Mouse (Mus musculus) MEL (cell line): Measurements from ENCODE around the gene Ube2d2b. TPM values are rescaled to one million over a fixed set of nuclear protein-coding genes. Genes with fewer than 3 reads are reported as not detected.

Experiments
- DNase-seq: peaks from one replicate; pipeline ENCODE4 v3.0.0; 2011; ENCODE audit warnings: low read depth, low spot score
- H3K27ac ChIP-seq: 2 replicates; pipeline ENCODE4 v1.5.1; 2012; ENCODE audit warnings: low read depth, mild to moderate bottlenecking, control low read depth, low read length, moderate library complexity; ENCODE audit not compliant: control insufficient read depth
- H3K27me3 ChIP-seq, 2 experiments: fragments of 150-350 bp in 1 of 2; sonication (generic) in 1 of 2; 2 replicates each; pipeline ENCODE4 v1.6.1; 2012; ENCODE audit warnings: low read length in 2 of 2, mild to moderate bottlenecking in 2 of 2, improper control_type of control experiment in 1 of 2, moderate library complexity in 1 of 2; ENCODE audit not compliant: insufficient read depth in 2 of 2, control insufficient read depth in 1 of 2
- H3K36me3 ChIP-seq, 2 experiments: 2 replicates each; pipeline ENCODE4 v1.6.1; 2012 to 2014; ENCODE audit warnings: low read length in 2 of 2, improper control_type of control experiment in 1 of 2, inconsistent platforms in 1 of 2, mild to moderate bottlenecking in 1 of 2; ENCODE audit not compliant: insufficient read depth in 2 of 2, control insufficient read depth in 1 of 2
- H3K4me1 ChIP-seq, 2 experiments: fragments of 150-350 bp in 1 of 2; sonication (generic) in 1 of 2; 2 replicates each; pipeline ENCODE4 v1.6.1; 2012; ENCODE audit warnings: low read length in 2 of 2, improper control_type of control experiment in 1 of 2, mild to moderate bottlenecking in 1 of 2; ENCODE audit not compliant: insufficient read depth in 2 of 2, control insufficient read depth in 1 of 2
- H3K4me3 ChIP-seq, 2 experiments: fragments of 150-350 bp in 1 of 2; sonication (generic) in 1 of 2; 2 replicates each; pipeline ENCODE4 v1.5.1; 2012; ENCODE audit warnings: low read depth in 2 of 2, low read length in 2 of 2, mild to moderate bottlenecking in 2 of 2, moderate library complexity in 2 of 2, control low read depth in 1 of 2, improper control_type of control experiment in 1 of 2; ENCODE audit not compliant: control insufficient read depth in 1 of 2, insufficient read depth in 1 of 2
- H3K79me2 ChIP-seq: 2 replicates; pipeline ENCODE4 v1.6.1; 2012; ENCODE audit warnings: mild to moderate bottlenecking, low read length, moderate library complexity; ENCODE audit not compliant: control insufficient read depth, poor library complexity, insufficient read depth
- H3K9ac ChIP-seq: 2 replicates; pipeline ENCODE4 v1.6.1; 2012; ENCODE audit warnings: low read depth, mild to moderate bottlenecking, control low read depth, low read length, moderate library complexity; ENCODE audit not compliant: control insufficient read depth, poor library complexity, severe bottlenecking
- H3K9me3 ChIP-seq: fragments of 150-350 bp; sonication (generic); replicated peaks from 2 replicates; pipeline ENCODE4 v1.6.1; 2012; ENCODE audit warnings: mild to moderate bottlenecking, low read length, improper control_type of control experiment, moderate library complexity; ENCODE audit not compliant: insufficient read depth
- BHLHE40 ChIP-seq: IDR thresholded peaks from 2 replicates; pipeline ENCODE4 v1.6.1; 2012; ENCODE audit warnings: low read depth, mild to moderate bottlenecking, inconsistent platforms, low read length, improper control_type of control experiment, borderline replicate concordance
- CHD1 ChIP-seq: IDR thresholded peaks from 2 replicates; pipeline ENCODE4 v1.6.1; 2012; ENCODE audit warnings: low read depth, mild to moderate bottlenecking, inconsistent platforms, low read length, improper control_type of control experiment
- CHD2 ChIP-seq: IDR thresholded peaks from 2 replicates; pipeline ENCODE4 v1.6.1; 2011; ENCODE audit warnings: low read length, improper control_type of control experiment
- CTCF ChIP-seq, 3 experiments: IDR thresholded peaks in 2 of 3; conservative IDR thresholded peaks in 1 of 3; 2 replicates each; pipeline ENCODE4 v1.5.1; 2011 to 2012; ENCODE audit warnings: low read length in 3 of 3, low read depth in 2 of 3, mild to moderate bottlenecking in 2 of 3, improper control_type of control experiment in 1 of 3, inconsistent platforms in 1 of 3, mixed read lengths in 1 of 3, moderate library complexity in 1 of 3; ENCODE audit not compliant: control insufficient read depth in 1 of 3, insufficient read depth in 1 of 3, poor library complexity in 1 of 3, severe bottlenecking in 1 of 3
- E2F4 ChIP-seq: IDR thresholded peaks from 2 replicates; pipeline ENCODE4 v1.6.1; 2011; ENCODE audit warnings: low read depth, low read length, improper control_type of control experiment, borderline replicate concordance
- ELF1 ChIP-seq: IDR thresholded peaks from 2 replicates; pipeline ENCODE4 v1.6.1; 2014; ENCODE audit warnings: low read depth, mild to moderate bottlenecking, inconsistent platforms, low read length, improper control_type of control experiment, moderate library complexity
- EP300 ChIP-seq, 2 experiments: IDR thresholded peaks; 2 replicates each; pipeline ENCODE4 v1.6.1; 2011; ENCODE audit warnings: improper control_type of control experiment in 2 of 2, low read length in 2 of 2, low read depth in 1 of 2, mild to moderate bottlenecking in 1 of 2
- ETS1 ChIP-seq: IDR thresholded peaks from 2 replicates; pipeline ENCODE4 v1.6.1; 2012; ENCODE audit warnings: low read depth, mild to moderate bottlenecking, inconsistent platforms, low read length, improper control_type of control experiment, moderate library complexity
- GABPA ChIP-seq: IDR thresholded peaks from 2 replicates; pipeline ENCODE4 v1.6.1; 2012; ENCODE audit warnings: low read depth, mild to moderate bottlenecking, inconsistent platforms, low read length, improper control_type of control experiment, moderate library complexity
- GATA1 ChIP-seq: IDR thresholded peaks from 2 replicates; pipeline ENCODE4 v1.6.1; 2011; ENCODE audit warnings: low read depth, low read length, improper control_type of control experiment
- HCFC1 ChIP-seq: IDR thresholded peaks from 2 replicates; pipeline ENCODE4 v1.6.1; 2012; ENCODE audit warnings: low read depth, mild to moderate bottlenecking, inconsistent platforms, low read length, improper control_type of control experiment, moderate library complexity
- JUND ChIP-seq: IDR thresholded peaks from 2 replicates; pipeline ENCODE4 v1.6.1; 2011; ENCODE audit warnings: low read depth, mild to moderate bottlenecking, improper control_type of control experiment, low read length
- KAT2A ChIP-seq: conservative IDR thresholded peaks from 2 replicates; pipeline ENCODE4 v1.6.1; 2012; ENCODE audit warnings: low read depth, low read length, improper control_type of control experiment, inconsistent platforms
- MAFK ChIP-seq: IDR thresholded peaks from 2 replicates; pipeline ENCODE4 v1.6.1; 2011; ENCODE audit warnings: low read depth, mild to moderate bottlenecking, low read length, improper control_type of control experiment, borderline replicate concordance
- MAX ChIP-seq: IDR thresholded peaks from 2 replicates; pipeline ENCODE4 v1.6.1; 2011; ENCODE audit warnings: low read length, improper control_type of control experiment
- MAZ ChIP-seq: IDR thresholded peaks from 2 replicates; pipeline ENCODE4 v1.6.1; 2012; ENCODE audit warnings: low read depth, mild to moderate bottlenecking, inconsistent platforms, low read length, improper control_type of control experiment
- MEF2A ChIP-seq: IDR thresholded peaks from 2 replicates; pipeline ENCODE4 v1.6.1; 2014; ENCODE audit warnings: low read depth, mild to moderate bottlenecking, inconsistent platforms, low read length, improper control_type of control experiment; ENCODE audit not compliant: poor library complexity, insufficient replicate concordance, severe bottlenecking; ENCODE audit errors: extremely low read depth
- MXI1 ChIP-seq: IDR thresholded peaks from 2 replicates; pipeline ENCODE4 v1.6.1; 2011; ENCODE audit warnings: mild to moderate bottlenecking, low read depth, low read length, improper control_type of control experiment
- MYB ChIP-seq: IDR thresholded peaks from 2 replicates; pipeline ENCODE4 v1.6.1; 2011; ENCODE audit warnings: mild to moderate bottlenecking, low read depth, low read length, improper control_type of control experiment
- MYC ChIP-seq: IDR thresholded peaks from 2 replicates; pipeline ENCODE4 v1.6.1; 2011; ENCODE audit warnings: low read depth, mild to moderate bottlenecking, low read length, improper control_type of control experiment, moderate library complexity
- NELFE ChIP-seq: IDR thresholded peaks from 2 replicates; pipeline ENCODE4 v1.6.1; 2011; ENCODE audit warnings: low read depth, low read length, improper control_type of control experiment
- POLR2A ChIP-seq, 2 experiments: IDR thresholded peaks; 2 replicates each; pipeline ENCODE4 v1.6.1; 2011 to 2012; ENCODE audit warnings: low read length in 2 of 2, mild to moderate bottlenecking in 2 of 2, control low read depth in 1 of 2, improper control_type of control experiment in 1 of 2, low read depth in 1 of 2, moderate library complexity in 1 of 2; ENCODE audit not compliant: control insufficient read depth in 1 of 2, insufficient read depth in 1 of 2, poor library complexity in 1 of 2
- POLR2AphosphoS2 ChIP-seq: IDR thresholded peaks from 2 replicates; pipeline ENCODE4 v1.6.1; 2011; ENCODE audit warnings: low read length, improper control_type of control experiment
- POLR2AphosphoS5 ChIP-seq: IDR thresholded peaks from 2 replicates; pipeline ENCODE4 v1.6.1; 2012; ENCODE audit warnings: low read depth, borderline replicate concordance, mild to moderate bottlenecking, inconsistent platforms, low read length, moderate library complexity, mixed read lengths
- RAD21 ChIP-seq: IDR thresholded peaks from 2 replicates; pipeline ENCODE4 v1.6.1; 2011; ENCODE audit warnings: mild to moderate bottlenecking, low read depth, low read length, improper control_type of control experiment
- RCOR1 ChIP-seq: IDR thresholded peaks from 2 replicates; pipeline ENCODE4 v1.6.1; 2012; ENCODE audit warnings: low read depth, mild to moderate bottlenecking, inconsistent platforms, low read length, improper control_type of control experiment
- SIN3A ChIP-seq: IDR thresholded peaks from 2 replicates; pipeline ENCODE4 v1.6.1; 2012; ENCODE audit warnings: low read length, improper control_type of control experiment, inconsistent platforms
- SMC3 ChIP-seq: IDR thresholded peaks from 2 replicates; pipeline ENCODE4 v1.6.1; 2011; ENCODE audit warnings: low read depth, low read length, improper control_type of control experiment
- TAL1 ChIP-seq: IDR thresholded peaks from 2 replicates; pipeline ENCODE4 v1.6.1; 2012; ENCODE audit warnings: mild to moderate bottlenecking, inconsistent platforms, low read length, moderate library complexity, mixed read lengths
- TBP ChIP-seq: IDR thresholded peaks from 2 replicates; pipeline ENCODE4 v1.8.0; 2011; ENCODE audit warnings: low read depth, low read length, improper control_type of control experiment
- TCF12 ChIP-seq: IDR thresholded peaks from 2 replicates; pipeline ENCODE4 v1.6.1; 2014; ENCODE audit warnings: low read depth, mild to moderate bottlenecking, inconsistent platforms, low read length, improper control_type of control experiment, moderate library complexity
- UBTF ChIP-seq: IDR thresholded peaks from 2 replicates; pipeline ENCODE4 v1.6.1; 2012; ENCODE audit warnings: low read depth, mild to moderate bottlenecking, inconsistent platforms, low read length, improper control_type of control experiment, moderate library complexity, borderline replicate concordance; ENCODE audit not compliant: insufficient read depth
- USF1 ChIP-seq: IDR thresholded peaks from 2 replicates; pipeline ENCODE4 v1.6.1; 2014; ENCODE audit warnings: low read depth, mild to moderate bottlenecking, inconsistent platforms, low read length, improper control_type of control experiment, moderate library complexity
- USF2 ChIP-seq, 2 experiments: IDR thresholded peaks; 2 replicates each; pipeline ENCODE4 v1.6.1; 2011 to 2012; ENCODE audit warnings: improper control_type of control experiment in 2 of 2, low read length in 2 of 2, borderline replicate concordance in 1 of 2, inconsistent platforms in 1 of 2, low read depth in 1 of 2, mild to moderate bottlenecking in 1 of 2; ENCODE audit not compliant: insufficient read depth in 1 of 2
- ZC3H11A ChIP-seq: IDR thresholded peaks from 2 replicates; pipeline ENCODE4 v1.6.1; 2012; ENCODE audit warnings: low read depth, mild to moderate bottlenecking, inconsistent platforms, low read length, improper control_type of control experiment
- polyA plus RNA-seq, 2 experiments: library from polyadenylated mRNA; stranded (reverse) in 1 of 2; unstranded in 1 of 2; fragments of >175 nt in 1 of 2; fragments of >200 nt in 1 of 2; gene quantifications; 2 replicates each; pipeline versions ENCODE4 v1.2.1 to v1.2.4; 2012; ENCODE audit warnings: low replicate concordance in 2 of 2, low read depth in 1 of 2; ENCODE audit not compliant: insufficient read length in 2 of 2, insufficient read depth in 1 of 2, missing spikeins in 1 of 2
- total RNA-seq: library from RNA; depleted of rRNA; stranded (reverse); fragments of 300-350 nt; gene quantifications from 2 replicates; pipeline ENCODE4 v1.2.3, GENCODE M21; 2012

The Ube2d2b gene
- total and polyA plus RNA-seq, 3 experiments: 0.08 TPM; not detected in 2

DNA sequence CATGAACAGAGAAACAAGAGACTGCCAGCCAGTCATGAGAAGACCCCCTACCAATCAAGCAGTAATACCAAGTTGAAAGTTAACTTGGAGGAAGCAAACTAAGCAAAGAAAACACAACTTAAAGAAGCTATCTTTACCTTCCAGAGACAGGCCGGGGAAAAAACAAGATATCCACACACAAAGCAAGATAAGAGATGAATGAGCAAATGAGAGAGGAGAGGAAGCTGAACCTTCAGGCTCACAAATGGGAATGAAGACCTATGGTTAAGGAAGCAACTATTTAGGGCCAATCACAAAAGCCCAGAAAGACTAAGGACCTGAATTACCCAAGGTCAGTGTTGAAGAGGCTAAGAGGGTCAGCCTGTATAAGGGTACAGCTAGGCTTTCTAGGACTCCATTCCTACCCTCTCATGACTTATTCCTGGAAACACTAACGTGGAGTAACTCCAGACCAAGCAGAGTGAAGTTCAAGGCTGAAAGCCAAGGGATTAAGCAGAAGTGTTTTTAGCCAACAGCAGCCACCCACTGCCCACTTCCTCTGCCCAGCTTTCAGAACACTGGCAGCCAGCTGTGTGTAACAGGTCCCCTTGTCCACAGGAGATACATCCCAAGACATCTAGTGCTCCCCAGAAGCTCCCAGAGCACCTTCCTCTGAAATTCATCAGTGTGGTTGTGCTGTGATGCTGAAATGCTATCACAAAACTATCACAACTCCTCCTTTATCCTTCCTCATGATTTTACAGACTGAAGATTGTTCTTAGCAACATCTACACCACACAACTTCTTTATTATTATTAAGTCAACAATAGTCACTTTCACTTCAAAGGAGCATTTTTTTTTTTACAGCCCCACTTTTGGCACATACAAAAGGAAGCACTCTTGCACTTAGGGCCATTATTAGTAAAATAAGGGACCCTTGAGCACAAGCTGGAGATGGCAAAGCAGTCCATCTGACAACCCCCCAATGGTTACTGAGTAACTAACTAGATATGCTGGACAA is 36.5 kb downstream of the Ube2d2b start:
- DNase-seq: peak; percentile 72
- Histone ChIP-seq H3K4me1 (peaks cover 5 to 17% of the 10 kb centered on the region in 2 experiments), H3K27ac (peak overlapping the region; percentile 71)
- TF ChIP-seq TCF12 (peak; percentile 87), GATA1 (peak; percentile 96), NELFE (no peak), MAFK (peak; percentile 28; the same call in 1 of the 2 replicates), CHD1 (peak; percentile 64; the same call in 1 of the 2 replicates), CTCF (IDR thresholded peaks at IDR 0.05 in 2 of 3, conservative IDR thresholded peaks at IDR 0.05 in 1 of 3; ENCODE audit: control insufficient read depth in 1 of 3, insufficient read depth in 1 of 3, low read depth in 2 of 3, low read length in 3 of 3, poor library complexity in 1 of 3, severe bottlenecking in 1 of 3) (no peak), SIN3A (no peak), MYC (no peak), MYB (no peak), USF1 (no peak), MEF2A (no peak), MXI1 (0 out of 2 replicates have a peak, but pooled peaks have one; percentile 23), E2F4 (no peak), HCFC1 (no peak), POLR2A (IDR thresholded peaks at IDR 0.05; ENCODE audit: control insufficient read depth in 1 of 2, insufficient read depth in 1 of 2, low read depth in 1 of 2, low read length in 2 of 2, poor library complexity in 1 of 2) (no peak), MAZ (no peak), ZC3H11A (no peak), BHLHE40 (no peak), RAD21 (no peak), POLR2AphosphoS2 (no peak), UBTF (no peak), TAL1 (peak; percentile 72), TBP (peak; percentile 42; the same call in 1 of the 2 replicates), JUND (no peak), MAX (no peak), ETS1 (peak; percentile 65; the same call in 1 of the 2 replicates), KAT2A (no peak), ELF1 (no peak), EP300 (IDR thresholded peaks at IDR 0.05; ENCODE audit: low read depth in 1 of 2, low read length in 2 of 2) (peak; percentile 76 to 82), CHD2 (no peak), RCOR1 (peak; percentile 47; the same call in 1 of the 2 replicates), GABPA (no peak), USF2 (IDR thresholded peaks at IDR 0.05; ENCODE audit: borderline replicate concordance in 1 of 2, insufficient read depth in 1 of 2, low read depth in 1 of 2, low read length in 2 of 2) (no peak), SMC3 (no peak), POLR2AphosphoS5 (no peak)

More for the DNA sequence above, 36.5 kb downstream of the Ube2d2b start:
- Histone ChIP-seq H3K9ac (peak overlapping the region; percentile 20), H3K9me3 (no peaks in the 10 kb centered on the region), H3K27me3 (no peaks in the 10 kb centered on the region), H3K79me2 (peaks cover 16% of the 10 kb centered on the region), H3K4me3 (peak overlapping the region; percentile 13 to 18), H3K36me3 (peaks cover 0 to 30% of the 10 kb centered on the region in 2 experiments; a peak in 2 of 4 replicates)
